Mouse (Mus musculus): ENCODE data around the gene Hoxa3. TPM values are rescaled to one million over a fixed set of nuclear protein-coding genes. Genes with fewer than 3 reads are reported as not detected.

Hoxa3 gene
- polyA plus RNA-seq, 1 experiment from 2014 or later = 2.2 TPM

- Histone ChIP-seq H3K27ac (peak within 1 kb of the TSS; percentile 33), H3K4me1 (peaks cover 34% of the 10 kb centered on the region), H3K4me2 (peak within 1 kb of the TSS; percentile 99), H3K9ac (peak within 1 kb of the TSS; percentile 42), H3K4me3 (peak within 1 kb of the TSS; percentile 72), H3K9me3 (no peaks in the 10 kb centered on the region), H3K36me3 (no peaks in the 10 kb centered on the region), H3K27me3 (peaks cover 86% of the 10 kb centered on the region)
- ATAC-seq (ENCODE audit: insufficient number of reproducible peaks, low FRiP score, low TSS enrichment, low read depth) = peak; percentile 62; the same call in 1 of the 2 replicates
- WGBS = under 1% methylated on average over 54 of the region's 55 CpGs
Observed at GRCm38 (mm10) chr6:52158276-52159051, 54.7 kb downstream of the Hoxa3 start, which contains the start of gene Hoxa1. Hoxa1 (minus strand) TSS chr6:52158317.

DNA sequence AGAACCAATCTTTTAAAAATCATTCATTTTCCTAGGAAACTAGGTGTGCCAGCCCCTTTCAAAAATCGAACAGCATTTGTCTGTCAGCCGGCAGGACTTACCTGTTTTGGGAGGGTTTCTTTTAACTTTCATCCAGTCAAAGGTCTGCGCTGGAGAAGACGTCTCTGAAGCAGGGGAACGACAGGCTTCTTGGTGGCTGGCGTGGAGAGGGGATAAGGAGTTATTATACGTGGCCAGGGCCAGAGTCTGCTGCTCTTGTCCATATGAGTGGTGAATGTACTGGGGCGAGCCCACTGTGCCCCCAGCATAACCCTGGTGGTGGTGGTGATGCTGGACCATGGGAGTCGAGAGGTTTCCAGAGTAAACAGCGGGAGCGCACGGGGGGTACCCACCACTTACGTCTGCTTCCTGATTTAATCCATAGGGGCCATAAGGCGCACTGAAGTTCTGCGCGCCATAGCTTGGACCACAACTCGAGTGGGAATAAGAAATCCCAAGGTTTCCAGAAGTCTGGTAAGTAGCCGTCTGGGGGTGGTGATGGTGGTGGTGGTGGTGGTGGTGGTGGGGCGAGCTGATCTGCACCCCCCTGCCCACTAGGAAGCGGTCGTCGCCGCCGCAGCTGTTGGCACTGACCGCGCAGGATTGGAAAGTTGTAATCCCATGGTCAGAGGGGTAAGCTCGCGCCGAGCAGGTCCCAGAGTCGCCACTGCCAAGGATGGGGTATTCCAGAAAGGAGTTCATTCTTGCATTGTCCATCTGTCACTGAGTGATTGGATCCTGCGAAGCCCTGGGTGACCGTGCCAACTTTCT, 55.5 kb downstream of the Hoxa3 start:
- Histone ChIP-seq H3K27me3 (peaks cover 86% of the 10 kb centered on the region), H3K9ac (no peak overlapping the region)
- ATAC-seq (ENCODE audit: insufficient number of reproducible peaks, low FRiP score, low TSS enrichment, low read depth) = peak; percentile 56

GRCm38 (mm10) chr6:52156551-52157200, 56.5 kb downstream of the Hoxa3 start:
- H3K27ac ChIP-seq = no peak overlapping the region
- no peaks in the 10 kb centered on the region for H3K9me3 ChIP-seq
- no peaks in the 10 kb centered on the region for H3K36me3 ChIP-seq
- no peak overlapping the region for H3K9ac ChIP-seq
- peaks cover 34% of the 10 kb centered on the region for H3K4me1 ChIP-seq
- H3K4me3 ChIP-seq = no peak overlapping the region
- WGBS = 6% methylated on average over 20 of the region's 20 CpGs
- H3K4me2 ChIP-seq = no peak overlapping the region
- H3K27me3 ChIP-seq = peaks cover 86% of the 10 kb centered on the region
- ATAC-seq (ENCODE audit: insufficient number of reproducible peaks, low FRiP score, low TSS enrichment, low read depth) = no peak

More for the DNA sequence above, 55.5 kb downstream of the Hoxa3 start:
- WGBS = 1% methylated on average over 32 of the region's 32 CpGs
- Histone ChIP-seq H3K4me3 (peak overlapping the region; percentile 72), H3K27ac (no peak overlapping the region), H3K9me3 (no peaks in the 10 kb centered on the region), H3K4me2 (peak overlapping the region; percentile 99), H3K36me3 (no peaks in the 10 kb centered on the region), H3K4me1 (peaks cover 34% of the 10 kb centered on the region)

DNA sequence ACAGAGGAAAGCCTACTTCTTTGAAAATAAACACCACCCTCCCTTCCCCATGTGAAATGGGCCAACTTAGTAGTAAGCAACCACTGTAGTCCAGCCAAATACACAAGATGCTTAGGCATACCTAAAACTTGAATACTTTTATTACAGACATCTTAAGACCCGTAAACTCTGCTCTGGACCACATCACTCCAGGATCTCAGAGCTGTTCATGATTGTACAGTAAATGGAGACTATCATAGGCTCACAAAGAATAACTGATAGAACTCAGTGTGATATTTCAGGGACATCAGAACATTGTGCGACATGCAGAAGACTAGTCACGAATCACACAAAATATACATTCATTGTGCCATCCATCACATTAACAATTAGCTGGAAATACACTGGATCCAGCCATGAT, 57.7 kb downstream of the Hoxa3 start:
- no peaks in the 10 kb centered on the region for H3K36me3 ChIP-seq
- no peak overlapping the region for H3K9ac ChIP-seq
- no peak overlapping the region for H3K27ac ChIP-seq
- peaks cover 30% of the 10 kb centered on the region for H3K4me1 ChIP-seq
- H3K27me3 ChIP-seq = peaks cover 92% of the 10 kb centered on the region
- no peaks in the 10 kb centered on the region for H3K9me3 ChIP-seq
- no peak for ATAC-seq (ENCODE audit: insufficient number of reproducible peaks, low FRiP score, low TSS enrichment, low read depth)
- H3K4me2 ChIP-seq = no peak overlapping the region
- no peak overlapping the region for H3K4me3 ChIP-seq
- 61% methylated on average over 3 of the region's 3 CpGs for WGBS

- WGBS = 39% methylated on average over 5 of the region's 5 CpGs
- H3K27me3 ChIP-seq = peaks cover 93% of the 10 kb centered on the region
- H3K4me2 ChIP-seq = no peak overlapping the region
- H3K27ac ChIP-seq = no peak overlapping the region
- H3K4me3 ChIP-seq = no peak overlapping the region
- H3K9ac ChIP-seq = no peak overlapping the region
- H3K4me1 ChIP-seq = peaks cover 19% of the 10 kb centered on the region
- H3K36me3 ChIP-seq = no peaks in the 10 kb centered on the region
- no peak for ATAC-seq (ENCODE audit: insufficient number of reproducible peaks, low FRiP score, low TSS enrichment, low read depth)
- H3K9me3 ChIP-seq = no peaks in the 10 kb centered on the region
Observed at GRCm38 (mm10) chr6:52154044-52154443, 59.1 kb downstream of the Hoxa3 start.

- no peak overlapping the region for H3K4me2 ChIP-seq
- H3K4me1 ChIP-seq = peaks cover 11% of the 10 kb centered on the region; the same call in 1 of the 2 replicates
- ATAC-seq (ENCODE audit: insufficient number of reproducible peaks, low FRiP score, low TSS enrichment, low read depth) = no peak
- H3K27me3 ChIP-seq = peaks cover 86% of the 10 kb centered on the region
- H3K27ac ChIP-seq = no peak overlapping the region
- H3K9me3 ChIP-seq = no peaks in the 10 kb centered on the region
- whole genome bisulfite sequencing = 13% methylated on average over 6 of the region's 6 CpGs
- no peak overlapping the region for H3K9ac ChIP-seq
- H3K4me3 ChIP-seq = no peak overlapping the region
- no peaks in the 10 kb centered on the region for H3K36me3 ChIP-seq
Observed at GRCm38 (mm10) chr6:52153270-52153669, 59.9 kb downstream of the Hoxa3 start.

DNA sequence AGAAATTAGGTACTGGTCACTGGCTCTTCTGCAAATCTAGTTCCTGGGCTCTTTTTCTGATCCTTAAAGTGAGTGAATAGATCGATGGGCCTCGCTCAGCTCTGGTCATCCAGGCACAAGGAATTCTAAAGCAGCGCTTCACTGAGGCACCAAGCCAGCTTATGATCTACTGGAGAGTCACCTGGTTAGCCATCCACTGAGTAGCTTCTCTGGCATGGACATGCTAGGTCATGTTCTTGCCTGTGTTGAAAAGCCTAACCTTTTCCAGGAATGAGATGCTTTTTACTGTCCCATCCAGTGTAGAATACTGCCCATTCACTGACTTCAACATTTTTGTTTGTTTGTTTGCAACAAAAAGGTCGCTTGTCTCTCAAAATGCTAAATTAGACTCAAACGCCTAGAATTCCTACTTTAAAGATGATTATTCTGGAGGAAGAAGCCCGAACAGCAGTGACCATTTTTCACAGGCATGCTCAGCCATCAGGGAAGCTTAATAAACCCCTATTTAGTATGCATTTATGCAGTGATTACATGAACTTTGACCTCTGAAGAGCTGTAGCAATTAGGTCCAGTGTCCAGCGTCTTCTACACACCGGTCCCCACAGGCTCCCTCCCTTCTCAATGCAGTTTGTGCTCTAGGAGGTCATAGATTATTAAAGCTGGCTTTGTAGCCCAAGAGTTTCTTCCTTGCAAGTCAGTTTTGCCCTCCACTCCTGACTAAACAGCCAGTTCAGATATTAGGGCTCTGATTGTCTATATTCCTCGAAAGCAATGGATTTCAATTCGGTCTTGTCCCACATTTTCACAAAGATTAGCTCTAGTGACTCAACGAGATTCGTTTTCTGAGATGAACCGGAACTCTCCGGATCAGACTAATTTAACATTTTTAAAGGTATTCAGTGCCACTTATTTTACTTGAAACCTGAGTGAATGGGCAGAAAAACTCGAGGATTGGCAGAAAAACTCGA, 60.6 kb downstream of the Hoxa3 start:
- Histone ChIP-seq H3K27ac (no peak overlapping the region), H3K27me3 (peaks cover 79% of the 10 kb centered on the region), H3K9ac (no peak overlapping the region), H3K4me2 (no peak overlapping the region), H3K4me1 (peaks cover 5% of the 10 kb centered on the region; the same call in 1 of the 2 replicates), H3K4me3 (no peak overlapping the region), H3K9me3 (no peaks in the 10 kb centered on the region), H3K36me3 (no peaks in the 10 kb centered on the region)
- WGBS = 25% methylated on average over 16 of the region's 16 CpGs
- ATAC-seq (ENCODE audit: insufficient number of reproducible peaks, low FRiP score, low TSS enrichment, low read depth) = no peak

GRCm38 (mm10) chr6:52151571-52151970, 61.6 kb downstream of the Hoxa3 start:
- H3K36me3 ChIP-seq = no peaks in the 10 kb centered on the region
- 42% methylated on average over 4 of the region's 4 CpGs for WGBS
- H3K9ac ChIP-seq = no peak overlapping the region

DNA sequence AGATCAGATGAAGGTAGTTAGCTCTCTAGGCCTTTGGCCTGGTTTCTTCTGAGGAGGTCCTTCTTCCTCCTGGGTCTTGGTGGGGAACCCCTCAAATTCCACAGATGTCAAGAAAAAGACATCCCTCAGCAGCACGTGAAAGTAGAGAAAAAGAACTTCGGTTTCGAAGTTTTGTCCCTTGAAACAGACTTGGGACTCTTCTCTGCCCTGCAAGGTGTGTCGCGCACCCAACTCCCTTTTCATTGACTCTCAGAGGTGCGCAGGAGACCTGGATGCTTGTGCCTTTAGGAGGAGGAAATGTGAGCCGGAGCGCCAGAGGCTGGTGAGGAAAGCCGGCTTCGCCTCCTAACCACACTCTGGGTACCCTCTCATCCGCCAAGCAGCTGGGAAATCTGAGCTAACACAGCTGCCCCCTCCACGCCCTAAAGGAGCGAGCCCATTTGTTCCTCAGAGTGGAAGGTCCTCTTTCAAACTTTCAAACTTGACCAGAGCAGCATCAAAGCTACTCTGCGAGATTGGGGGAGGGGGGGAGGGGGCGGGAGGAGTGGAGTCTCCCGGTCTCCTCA, 62.7 kb downstream of the Hoxa3 start:
- Histone ChIP-seq H3K4me3 (no peak overlapping the region; the same call in 1 of the 2 replicates), H3K9me3 (no peaks in the 10 kb centered on the region), H3K4me2 (0 out of 2 replicates have a peak overlapping the region, but pooled peaks have one; percentile 14), H3K27me3 (peaks cover 70% of the 10 kb centered on the region), H3K36me3 (no peaks in the 10 kb centered on the region), H3K9ac (no peak overlapping the region), H3K27ac (no peak overlapping the region), H3K4me1 (peaks cover 5% of the 10 kb centered on the region; the same call in 1 of the 2 replicates)
- WGBS = 9% methylated on average over 16 of the region's 16 CpGs
- no peak for ATAC-seq (ENCODE audit: insufficient number of reproducible peaks, low FRiP score, low TSS enrichment, low read depth)

More at GRCm38 (mm10) chr6:52151571-52151970, 61.6 kb downstream of the Hoxa3 start:
- no peaks in the 10 kb centered on the region for H3K9me3 ChIP-seq
- peaks cover 77% of the 10 kb centered on the region for H3K27me3 ChIP-seq
- H3K4me3 ChIP-seq = no peak overlapping the region
- no peak overlapping the region for H3K4me2 ChIP-seq
- ATAC-seq (ENCODE audit: insufficient number of reproducible peaks, low FRiP score, low TSS enrichment, low read depth) = no peak
- no peak overlapping the region for H3K27ac ChIP-seq
- peaks cover 5% of the 10 kb centered on the region; the same call in 1 of the 2 replicates for H3K4me1 ChIP-seq

- H3K9me3 ChIP-seq = no peaks in the 10 kb centered on the region
- no peak for ATAC-seq (ENCODE audit: insufficient number of reproducible peaks, low FRiP score, low TSS enrichment, low read depth)
- no peaks in the 10 kb centered on the region for H3K27me3 ChIP-seq
- no peak overlapping the region for H3K4me2 ChIP-seq
- 78% methylated on average over 5 of the region's 5 CpGs for WGBS
- no peaks in the 10 kb centered on the region for H3K36me3 ChIP-seq
- no peak overlapping the region for H3K27ac ChIP-seq
- no peak overlapping the region for H3K9ac ChIP-seq
- no peaks in the 10 kb centered on the region for H3K4me1 ChIP-seq
- no peak overlapping the region for H3K4me3 ChIP-seq
Observed at GRCm38 (mm10) chr6:52139115-52139514, 74.0 kb downstream of the Hoxa3 start.
